9 mouse cellular contexts compared by ENCODE assay signal in the genomic region with DNA sequence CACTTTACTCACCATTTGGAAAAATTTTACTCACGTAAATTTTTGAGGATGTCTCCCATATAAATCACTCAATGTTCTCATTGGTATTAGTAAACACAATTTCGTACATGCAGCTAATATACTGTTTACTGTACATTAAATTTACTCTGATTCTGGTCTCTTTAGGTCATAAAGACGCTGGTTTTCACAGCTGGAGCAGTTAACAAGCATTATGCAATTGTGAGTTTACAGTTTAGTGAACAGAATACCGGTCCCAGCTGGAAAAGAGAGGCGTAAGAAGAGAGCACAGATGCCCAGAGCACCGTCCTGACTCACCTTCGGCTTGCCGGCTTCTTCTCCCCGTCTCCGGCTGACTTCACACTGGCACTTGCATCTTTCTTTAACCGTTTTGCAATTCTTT. TPM values are rescaled to one million over a fixed set of nuclear protein-coding genes. Genes with fewer than 3 reads are reported as not detected.
DNase-seq lines count a peak whose midpoint lies in the region; ATAC-seq lines count a peak whose summit lies in the region.
"Had no signal": no experiment of that assay in that cellular context is flagged by ENCODE, and none has a peak within 500 bp of the region (broad histone marks: within the 10 kb centered on the region; RNA-seq: fewer than 3 reads in every experiment).

A gene (plus strand): TSS at position 301 of the 400 bp plus-strand sequence.

- no peak within 1 kb of the TSS for H3K4me3 ChIP-seq in kidney, embryonic 15.5 days (replicated peaks)
- no peak within 1 kb of the TSS for H3K4me3 ChIP-seq in neural tube, embryonic 13.5 days
- H3K4me3 ChIP-seq: liver, embryonic 15.5 days had no signal

- H3K4me1 ChIP-seq in kidney, embryonic 15.5 days = no peaks in the 10 kb centered on the region
- H3K4me1 ChIP-seq in neural tube, embryonic 13.5 days (replicated peaks) = no peaks in the 10 kb centered on the region
- H3K4me1 ChIP-seq: liver, embryonic 15.5 days had no signal

- no peak within 1 kb of the TSS for H3K9ac ChIP-seq in kidney, embryonic 15.5 days
- no peak within 1 kb of the TSS for H3K9ac ChIP-seq in neural tube, embryonic 13.5 days
- H3K9ac ChIP-seq: liver, embryonic 15.5 days had no signal

- no peaks in the 10 kb centered on the region for H3K9me3 ChIP-seq in kidney, embryonic 15.5 days (replicated peaks)
- H3K9me3 ChIP-seq in neural tube, embryonic 13.5 days = no peaks in the 10 kb centered on the region
- H3K9me3 ChIP-seq: liver, embryonic 15.5 days had no signal

- no peak for DNase-seq in kidney, adult 18-20 months
- no peak for DNase-seq in adrenal gland, postnatal 36 days
- DNase-seq in heart, adult 8-10 months (ENCODE audit: low spot score) = no peak
- DNase-seq in layer of hippocampus, postnatal 14 days (ENCODE audit: low spot score in 2 of 2) = no peak
- no peak for DNase-seq in spleen, postnatal 36 days (ENCODE audit: low spot score in 2 of 2)
- DNase-seq in kidney, postnatal 4 days = no peak

- no peak for ATAC-seq in kidney, embryonic 15.5 days (replicated peaks; ENCODE audit: low FRiP score)
- ATAC-seq in neural tube, embryonic 13.5 days (ENCODE audit: low read depth) = no peak

- H3K36me3 ChIP-seq in kidney, embryonic 15.5 days = peaks cover 22% of the 10 kb centered on the region
- peaks cover 23% of the 10 kb centered on the region for H3K36me3 ChIP-seq in neural tube, embryonic 13.5 days

- no peaks in the 10 kb centered on the region for H3K27me3 ChIP-seq in kidney, embryonic 15.5 days
- H3K27me3 ChIP-seq in neural tube, embryonic 13.5 days = no peaks in the 10 kb centered on the region
- H3K27me3 ChIP-seq: liver, embryonic 15.5 days had no signal

- WGBS in kidney, embryonic 15.5 days = 89% methylated on average over 11 of the region's 11 CpGs
- 91% methylated on average over 11 of the region's 11 CpGs for WGBS in neural tube, embryonic 13.5 days

- no peak within 1 kb of the TSS for H3K4me2 ChIP-seq in kidney, embryonic 15.5 days
- H3K4me2 ChIP-seq in neural tube, embryonic 13.5 days = no peak within 1 kb of the TSS
- H3K4me2 ChIP-seq: liver, embryonic 15.5 days had no signal

- H3K27ac ChIP-seq in kidney, embryonic 15.5 days = no peak within 1 kb of the TSS
- H3K27ac ChIP-seq in neural tube, embryonic 13.5 days (replicated peaks) = no peak within 1 kb of the TSS
- H3K27ac ChIP-seq: liver, embryonic 15.5 days had no signal

RNA-seq across cellular contexts. Expression of the gene that starts here (rescaled TPM):
- 25.2 and 28.1 TPM in 2 replicates for polyA plus RNA-seq in kidney, embryonic 15.5 days (2015; fragmentation: Nextera tagmentation; extraction: Ambion mirVana)
- total RNA-seq in adrenal gland, postnatal 36 days (2021) = 10 to 100 TPM; 19.3 to 19.6 TPM
- total RNA-seq in heart, adult 8-10 months (2022) = 10 to 100 TPM; 18.3 to 21.4 (median 20.7) TPM
- total RNA-seq in layer of hippocampus, postnatal 14 days (2021) = 10 to 100 TPM; 14.4 to 15.0 TPM
- 17.5 and 19.3 TPM in 2 replicates for polyA plus RNA-seq in neural tube, embryonic 13.5 days (2015; fragmentation: Nextera tagmentation; extraction: Ambion mirVana)
